Comparison of ENCODE assay signal across 22 mouse cellular contexts in the genomic region with DNA sequence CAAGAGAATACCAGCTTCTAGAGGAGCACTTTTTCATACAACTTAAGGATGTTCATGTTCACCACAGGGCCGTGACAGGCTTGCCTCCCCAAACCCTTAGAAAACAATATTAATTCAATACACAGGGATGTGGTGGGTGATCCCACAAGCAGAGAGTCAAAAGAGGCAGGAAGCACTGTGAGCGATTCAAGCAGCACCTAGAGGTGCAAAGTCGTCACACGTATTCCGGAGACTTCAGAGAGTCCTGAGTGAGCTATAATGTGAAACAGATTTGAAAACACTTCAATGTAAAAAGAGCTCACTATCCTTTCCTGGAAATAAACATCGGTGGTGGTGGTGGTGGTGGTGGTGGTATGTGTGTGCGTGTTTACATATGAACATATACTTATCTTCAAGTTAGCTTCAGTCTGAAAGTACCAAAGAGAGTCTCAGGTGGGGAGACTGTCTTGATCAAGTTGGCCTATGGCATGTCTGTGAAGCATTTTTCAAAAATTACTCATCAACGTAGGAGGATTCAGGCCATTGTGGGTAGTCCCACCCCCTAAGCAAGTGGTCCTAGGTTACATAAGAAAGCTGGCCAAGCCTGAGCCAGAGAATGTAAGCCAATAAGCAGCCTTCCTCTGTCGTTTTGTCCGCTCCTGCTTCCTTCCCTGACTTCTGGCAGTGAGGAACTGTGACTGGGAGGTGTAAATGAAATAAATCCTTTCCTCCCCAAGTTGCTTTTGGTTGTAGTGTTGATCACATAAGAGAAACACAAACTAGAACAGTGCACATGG. TPM values are rescaled to one million over a fixed set of nuclear protein-coding genes. Genes with fewer than 3 reads are reported as not detected.
A peak's percentile ranks its signal among the peaks of the same experiment; 100 is the strongest.
DNase-seq lines count a peak whose midpoint lies in the region; ATAC-seq and TF ChIP-seq lines count a peak whose summit lies in the region.
"Had no signal": no experiment of that assay in that cellular context is flagged by ENCODE, and none has a peak within 500 bp of the region (broad histone marks: within the 10 kb centered on the region; RNA-seq: fewer than 3 reads in every experiment).

No protein-coding gene starts in this region.

- DNase-seq in cerebellum, adult 9-11 months, result peak; percentile 18
- DNase-seq in cerebellum, adult 18-20 months, result no peak
- peak; percentile 47 for DNase-seq in lung, postnatal 36 days
- no peak for DNase-seq in lung, adult 2 months
- DNase-seq in left cerebral cortex, postnatal 25 days (ENCODE audit: low spot score in 2 of 2), result no peak
- DNase-seq in urinary bladder, postnatal 10 days (ENCODE audit: low spot score), result no peak
- DNase-seq: adrenal gland, postnatal 25 days; B cell, adult 2 months; cerebellum, postnatal 36 days; heart, adult 18-20 months; kidney, adult 11 months; right cerebral cortex, postnatal 14 days; spleen, adult 18-20 months; thymus, postnatal 4 days had no signal

- ATAC-seq in activated CD4-positive, CD25-positive, alpha-beta regulatory T cell, adult 4 months, result peak; percentile 96
- ATAC-seq: hindbrain, embryonic 16.5 days had no signal

- TF ChIP-seq CTCF in lung, adult 2 months (IDR thresholded peaks at IDR 0.05; ENCODE audit: insufficient read depth, low read length), result no peak

- no peak overlapping the region for H3K4me3 ChIP-seq in lung, adult 2 months (replicated peaks; ENCODE audit: extremely low read depth, low read depth, low read length)
- H3K4me3 ChIP-seq: forebrain, embryonic 12.5 days; heart, embryonic 13.5 days; limb, embryonic 15.5 days; liver, embryonic 15.5 days; midbrain, embryonic 10.5 days; neural tube, embryonic 13.5 days had no signal

- WGBS in lung, adult 2 months, result 64% methylated on average over 10 of the region's 10 CpGs

- TF ChIP-seq POLR2A in lung, adult 2 months (IDR thresholded peaks at IDR 0.05; ENCODE audit: borderline replicate concordance, extremely low read depth, low read depth, low read length), result no peak

- intact Hi-C loops in left cerebral cortex, postnatal 25 days (cut with DNase I), result loop anchor here (2.0 kb wide), 1 partner anchor 17 kb away; no protein-coding TSS in a partner anchor

- H3K4me1 ChIP-seq in lung, adult 2 months (ENCODE audit: control insufficient read depth, insufficient read depth, low read length), result peaks cover 3% of the 10 kb centered on the region

RNA-seq across cellular contexts. Expression of a gene that starts 17.9 kb away (rescaled TPM):
- polyA plus RNA-seq in lung, adult 2 months (2012; rRNA removed), result 4.7 and 7.2 TPM in 2 replicates
- 10 to 100 TPM in 1 of 2 experiments, 1 to 10 TPM in 1; 9.4 to 14.2 TPM for polyA plus RNA-seq in activated CD4-positive, CD25-positive, alpha-beta regulatory T cell, adult 4 months (2017; shearing (Covaris generic))
- 10 to 100 TPM; 47.8 to 57.3 TPM for total RNA-seq in left cerebral cortex, postnatal 25 days (2021)

Comparison
In these comparisons a context has a peak if more than half of its experiments do, and no peak if none do; other contexts are left out.
1. DNase-seq: peak in cerebellum, adult 9-11 months (single experiment) and lung, postnatal 36 days (single experiment); none in cerebellum, adult 18-20 months (0 of 2), lung, adult 2 months (single experiment), left cerebral cortex, postnatal 25 days (0 of 2) and urinary bladder, postnatal 10 days (single experiment).